Mouse (Mus musculus): ENCODE measurements around the gene Nlrp9c.
"Not testable (repeated sequence)": the region's sequence is repeated elsewhere in the genome, so short reads cannot be mapped to it uniquely, and the experiment has no call there.

Gene Nlrp9c

DNA sequence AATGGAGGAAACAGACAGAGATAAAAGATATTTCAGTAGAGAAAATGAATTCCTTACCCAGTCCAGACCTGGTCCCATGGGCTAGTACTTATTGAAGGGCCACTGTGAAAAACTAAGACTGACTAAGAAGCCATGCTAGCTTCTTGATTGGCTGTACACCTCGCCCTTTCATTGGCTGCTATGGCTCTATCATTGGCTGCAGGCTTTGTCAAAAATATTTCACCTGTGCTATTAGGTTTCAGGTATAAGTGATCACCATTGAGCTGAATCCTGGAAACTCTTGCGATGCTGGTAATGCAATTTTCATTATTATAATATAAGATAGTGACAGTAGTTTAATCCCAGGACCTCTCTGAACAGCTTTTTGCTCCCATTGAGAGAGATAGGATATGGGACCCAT is at the start of gene Nlrp9c:
Nlrp9c (minus strand) TSS at position 101 of the 400 bp plus-strand sequence.
- not testable (repeated sequence) for DNase-seq (ENCODE audit: low spot score)

DNA sequence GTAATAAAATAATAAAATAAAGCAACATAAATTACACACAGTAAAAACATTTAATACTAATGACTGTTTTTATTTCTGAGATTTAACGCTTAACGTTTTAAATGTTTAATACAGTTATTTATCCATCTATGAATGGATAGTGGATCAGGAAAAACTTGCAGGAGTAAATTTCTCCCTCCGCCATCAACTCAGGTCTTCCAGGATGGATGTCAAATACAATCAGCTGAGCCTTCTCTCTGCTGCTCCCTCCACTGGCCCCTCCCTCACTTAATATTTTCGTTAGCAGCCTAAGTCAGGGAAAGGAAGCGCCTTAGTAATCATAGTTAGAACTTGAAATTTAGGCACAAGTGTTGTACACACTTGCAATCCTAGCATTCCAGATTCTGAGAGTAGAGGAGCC is 31.3 kb upstream of the Nlrp9c start, which contains the start of gene Nlrp4a:
Nlrp4a (plus strand) TSS at position 301 of the 400 bp plus-strand sequence.
- DNase-seq (ENCODE audit: low spot score) = no peak

GRCm38 (mm10) chr7:26391811-26392210 is 11.7 kb downstream of the Nlrp9c start:
- DNase-seq (ENCODE audit: low spot score) = not testable (repeated sequence)

- not testable (repeated sequence) for DNase-seq (ENCODE audit: low spot score)
Measured at GRCm38 (mm10) chr7:26391137-26391536, 12.4 kb downstream of the Nlrp9c start.

DNA sequence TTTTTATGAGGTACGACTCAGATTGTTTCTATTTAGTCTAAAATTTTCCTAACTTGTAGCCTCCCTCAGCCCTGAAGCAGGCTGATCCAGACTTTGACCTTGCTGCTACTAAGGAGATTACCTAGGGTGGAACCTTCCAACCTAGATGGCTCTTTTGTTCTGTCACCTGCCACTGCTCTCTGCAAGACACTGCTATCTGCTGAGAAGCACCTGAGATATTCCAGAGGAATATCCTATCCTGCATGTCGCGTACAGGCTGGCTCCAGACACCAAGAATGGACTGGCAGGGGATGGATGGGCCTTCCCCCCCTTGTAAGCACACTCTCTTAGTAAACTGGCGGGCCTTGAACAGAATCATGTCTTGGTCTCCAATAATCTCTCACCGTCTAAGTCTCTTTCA is 16.8 kb downstream of the Nlrp9c start:
- not testable (repeated sequence) for DNase-seq (ENCODE audit: low spot score)

DNA sequence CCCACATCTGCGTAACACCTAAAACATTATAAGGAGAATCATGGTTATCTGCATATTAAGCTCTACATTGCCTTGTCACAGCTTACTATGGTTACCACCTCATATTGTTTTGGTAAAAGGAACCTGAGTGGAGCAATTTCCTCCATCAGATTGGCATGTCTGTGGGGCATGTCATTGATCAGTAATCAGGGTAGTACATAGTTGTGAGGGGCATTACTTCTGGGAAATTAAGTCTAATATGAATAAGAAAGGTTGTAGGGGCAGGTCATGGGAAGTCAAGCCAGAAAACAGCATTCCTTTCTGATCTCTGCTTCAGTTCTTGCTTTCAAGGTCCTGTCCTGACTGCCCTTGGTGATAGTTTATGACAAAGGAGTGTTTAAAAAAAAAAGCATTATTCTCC is 22.7 kb downstream of the Nlrp9c start:
- no peak for DNase-seq (ENCODE audit: low spot score)

DNA sequence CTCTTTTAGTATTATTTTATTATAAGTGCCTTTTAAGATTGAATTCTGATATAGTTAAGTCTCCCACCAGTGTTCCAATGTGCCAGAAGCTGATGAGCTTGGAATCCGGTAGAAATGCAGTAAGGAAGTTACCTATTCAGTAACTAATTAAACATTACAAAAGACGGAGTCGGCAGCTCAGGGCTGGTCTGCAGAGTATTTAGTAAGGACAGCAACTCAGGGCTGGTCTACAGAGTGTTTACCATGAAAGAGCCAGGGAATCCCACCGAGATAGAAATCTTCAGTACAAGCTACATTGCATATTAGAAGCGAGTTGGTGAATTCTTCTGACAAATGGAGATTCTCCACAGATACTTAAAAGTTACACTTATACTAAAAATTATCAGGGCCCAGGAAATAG is 30.3 kb downstream of the Nlrp9c start:
- DNase-seq (ENCODE audit: low spot score) = not testable (repeated sequence)

- not testable (repeated sequence) for DNase-seq (ENCODE audit: low spot score)
Measured at GRCm38 (mm10) chr7:26356719-26357118, 46.8 kb downstream of the Nlrp9c start.

DNA sequence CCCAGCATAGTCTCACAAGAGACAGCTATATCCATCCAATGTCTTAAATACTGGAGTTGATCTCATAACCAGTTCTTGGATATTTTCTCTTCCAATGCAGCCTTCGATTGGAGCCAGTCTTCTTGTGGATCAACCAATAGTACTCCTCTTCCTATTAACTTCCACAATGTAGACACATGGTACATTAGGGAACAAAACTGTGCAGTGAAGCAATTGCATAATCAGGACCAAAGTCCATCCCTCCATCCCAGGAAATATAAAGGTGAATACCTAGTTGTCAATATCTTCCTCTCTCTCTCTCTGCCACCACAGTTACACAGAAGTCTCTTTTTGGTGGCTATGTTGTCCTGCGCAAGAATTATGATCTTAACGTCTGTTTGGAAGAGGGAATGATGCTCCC is 51.2 kb downstream of the Nlrp9c start:
- not testable (repeated sequence) for DNase-seq (ENCODE audit: low spot score)

- DNase-seq (ENCODE audit: low spot score) = not testable (repeated sequence)
Measured at GRCm38 (mm10) chr7:26350177-26350576, 53.3 kb downstream of the Nlrp9c start.

GRCm38 (mm10) chr7:26320361-26320760 is 83.1 kb downstream of the Nlrp9c start:
- not testable (repeated sequence) for DNase-seq (ENCODE audit: low spot score)

DNA sequence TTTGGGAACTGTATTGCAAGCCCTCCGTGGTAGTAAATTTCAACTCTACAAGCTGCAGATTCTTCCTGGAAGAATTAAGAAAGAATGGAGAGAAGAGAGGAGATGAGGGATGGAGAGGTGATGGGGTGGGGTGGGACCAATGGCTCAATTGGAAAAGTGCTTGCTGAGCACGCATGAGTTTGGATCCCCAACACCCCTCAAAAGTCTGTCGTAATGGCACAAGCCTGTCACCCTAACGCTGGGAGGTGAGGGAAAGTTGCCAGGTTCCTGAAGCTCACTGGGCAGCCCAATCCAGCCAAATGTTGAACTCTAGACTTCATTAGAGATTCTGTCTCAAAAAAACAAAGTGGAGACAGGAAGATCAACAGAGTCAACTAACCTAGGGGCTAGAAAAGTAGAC is 87.7 kb downstream of the Nlrp9c start:
- not testable (repeated sequence) for DNase-seq (ENCODE audit: low spot score)

- not testable (repeated sequence) for DNase-seq (ENCODE audit: low spot score)
Measured at GRCm38 (mm10) chr7:26315194-26315593, 88.3 kb downstream of the Nlrp9c start.

DNA sequence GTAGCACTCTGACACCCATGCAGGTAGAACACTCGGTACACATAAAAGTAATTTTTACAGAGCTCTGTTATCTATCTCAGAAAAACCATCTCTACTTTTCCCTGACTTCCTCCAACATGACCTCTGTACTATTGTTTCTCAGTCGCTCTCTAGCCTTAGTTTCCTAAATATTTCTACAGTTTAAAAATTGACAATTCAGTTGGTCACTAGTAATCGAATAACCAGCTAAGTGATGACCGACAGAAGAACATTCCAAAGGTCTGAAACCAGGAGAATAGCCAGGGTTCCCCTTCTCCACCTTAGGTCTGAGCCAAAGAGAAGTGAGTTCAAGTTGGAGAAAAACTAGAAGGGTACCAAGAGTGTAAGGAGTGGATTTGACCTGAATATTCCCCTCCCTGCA is 91.7 kb downstream of the Nlrp9c start:
- not testable (repeated sequence) for DNase-seq (ENCODE audit: low spot score)

DNA sequence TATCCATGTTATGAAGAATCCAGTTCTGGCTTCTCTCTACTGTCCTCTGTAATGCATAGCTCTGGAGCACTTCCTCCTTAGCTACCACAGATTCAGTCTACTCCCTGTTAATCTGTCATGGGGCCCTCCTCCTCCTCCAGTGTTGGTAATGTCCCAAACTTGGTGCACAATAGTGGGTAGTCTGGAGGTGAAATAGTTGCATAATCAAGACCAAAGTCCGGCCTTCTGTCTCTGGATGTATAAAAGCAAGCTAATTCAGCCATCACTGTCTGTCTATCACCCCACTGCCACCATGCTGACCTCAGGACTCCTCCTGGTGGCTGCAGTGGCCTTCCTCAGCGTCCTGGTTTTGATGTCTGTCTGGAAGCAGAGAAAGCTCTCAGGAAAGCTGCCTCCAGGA is 96.6 kb downstream of the Nlrp9c start, which contains the start of gene Cyp2a4:
Cyp2a4 (plus strand) TSS at position 244 of the 400 bp plus-strand sequence.
- not testable (repeated sequence) for DNase-seq (ENCODE audit: low spot score)

GRCm38 (mm10) chr7:26303429-26304166 is 99.9 kb downstream of the Nlrp9c start:
- not testable (repeated sequence) for DNase-seq (ENCODE audit: low spot score)

Data from layer of hippocampus, adult 9-10 months (tissue).